Mouse (Mus musculus) gastrocnemius, postnatal 4 days (tissue): ENCODE data around the gene Ppp3ca. TPM values are rescaled to one million over a fixed set of nuclear protein-coding genes. Genes with fewer than 3 reads are reported as not detected.

Experiments used
- DNase-seq, 2 experiments: peaks; one replicate each; pipeline ENCODE4 v3.0.0; 2021 to 2022; ENCODE audit warnings: low spot score in 2 of 2, mixed read lengths in 2 of 2
- microRNA-seq: library from miRNA; unstranded; fragments of <30 nt; microRNA quantifications from one replicate; pipeline ENCODE4 v1.2.0, GENCODE M21; 2021
- total RNA-seq, 2 experiments: library from RNA; stranded (reverse); gene quantifications; 2 replicates each; pipeline ENCODE4 v1.2.3; 2021

The Ppp3ca gene
- total RNA-seq, 2 experiments from 2014 or later: 114 to 125 TPM

DNA sequence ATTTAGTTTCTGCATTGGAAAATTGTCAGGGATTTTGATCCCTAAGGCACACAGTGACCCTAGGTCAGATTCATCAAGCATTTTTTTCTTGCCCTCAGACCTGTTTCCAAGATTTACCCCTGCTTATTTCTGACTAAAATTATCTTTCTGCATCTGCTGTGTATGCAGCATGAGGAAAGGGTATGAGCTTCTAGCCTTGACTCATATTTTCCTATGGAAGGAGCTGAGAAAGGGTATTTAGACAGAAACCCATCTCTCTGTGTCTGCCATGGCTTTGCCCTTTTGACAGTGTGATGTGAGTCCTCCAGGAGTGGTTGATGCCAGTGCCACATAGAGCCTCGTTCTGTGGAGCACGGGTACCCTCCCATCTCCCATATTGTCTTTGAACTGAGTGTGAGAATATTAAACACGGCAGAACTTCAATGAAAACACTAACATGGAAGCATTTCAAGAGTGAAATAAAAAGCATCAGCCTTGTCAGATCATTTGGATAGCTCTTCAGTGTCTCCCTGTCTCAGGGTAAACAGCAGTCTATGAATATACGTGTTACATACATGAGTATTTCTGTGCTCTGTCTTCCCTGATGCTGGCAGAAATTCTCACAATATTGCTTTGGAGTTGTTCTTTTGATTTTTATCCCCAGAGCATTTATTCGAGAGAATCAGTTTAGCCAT lies 311.1 kb downstream of the Ppp3ca start:
- DNase-seq: no peak

DNA sequence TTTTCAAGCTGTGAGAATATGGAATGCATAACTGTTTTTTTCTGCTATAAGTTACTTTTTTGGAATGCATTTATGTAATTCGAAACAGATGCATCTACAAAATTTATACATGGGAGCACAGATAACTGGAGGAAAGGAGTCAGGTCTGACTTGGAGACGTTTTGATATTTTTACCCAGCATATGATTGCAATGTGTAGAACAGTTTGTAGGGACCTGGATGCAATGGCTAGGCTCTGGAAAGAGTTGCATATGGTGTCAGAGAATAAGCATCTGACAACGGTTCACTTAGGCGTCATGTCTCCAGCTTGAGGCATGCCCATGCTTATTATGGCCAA lies 311.6 kb downstream of the Ppp3ca start:
- no peak for DNase-seq

DNA sequence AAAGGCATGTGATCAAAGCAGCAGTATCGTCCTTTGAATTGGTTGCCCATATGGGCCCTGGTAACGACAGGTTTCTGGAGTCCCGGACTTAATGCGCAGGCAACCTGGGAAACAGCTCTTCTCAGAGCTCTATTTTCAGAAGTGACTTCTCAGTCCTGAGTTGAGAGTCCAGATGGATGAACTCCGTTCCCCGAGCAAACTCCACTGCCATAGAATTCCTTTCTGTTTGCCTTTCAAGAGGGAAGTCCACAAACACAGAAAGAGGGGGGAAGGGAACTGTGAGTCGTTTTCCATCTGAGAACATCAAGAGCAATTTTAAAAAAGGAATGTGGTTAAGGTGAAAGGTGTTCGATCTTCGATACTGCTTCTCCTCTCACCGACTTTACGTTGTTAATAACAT lies 312.1 kb downstream of the Ppp3ca start:
- no peak for DNase-seq

DNA sequence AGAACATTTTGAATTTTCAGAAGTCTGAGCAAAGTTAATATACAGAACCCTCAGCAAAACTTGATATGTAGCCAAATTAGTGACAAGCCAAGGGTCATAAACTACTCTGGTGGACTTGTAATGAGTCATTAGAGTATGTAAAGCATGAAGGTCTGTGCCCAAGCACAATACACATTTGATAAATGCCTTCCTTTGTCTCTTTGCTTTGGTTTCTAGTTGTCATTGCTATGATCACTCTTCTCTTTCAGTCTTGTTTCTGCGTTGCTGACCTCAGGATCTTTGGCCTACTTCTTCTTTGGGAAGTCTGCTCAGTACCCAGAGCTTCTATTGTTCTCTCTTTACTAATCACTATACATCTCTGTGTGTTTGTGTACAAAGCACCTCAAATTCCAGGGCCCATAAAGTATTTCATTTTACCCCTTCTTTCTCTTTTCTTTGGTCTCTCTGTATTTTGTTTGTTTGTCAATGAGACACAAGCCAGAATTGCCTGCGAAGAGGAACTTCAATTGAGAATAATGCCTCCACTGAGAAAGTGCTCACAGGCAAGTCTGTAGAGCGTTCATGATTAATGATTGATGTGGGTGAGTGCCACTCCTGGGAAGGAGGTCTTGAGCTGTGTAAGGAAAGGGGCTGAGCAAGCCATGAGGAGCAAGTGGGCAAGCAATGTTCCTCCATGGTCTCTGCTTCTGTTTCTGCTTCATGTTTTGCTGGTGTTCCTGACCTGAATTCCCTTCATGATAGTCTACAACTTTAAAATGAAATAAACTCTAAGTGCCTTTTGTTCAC lies 316.4 kb downstream of the Ppp3ca start:
- DNase-seq: no peak

Small RNAs within 50 kb of the gene (microRNA-seq; reads per million reads assigned to microRNA genes)
- not detected for gene Gm44327
